Mouse (Mus musculus) layer of hippocampus, postnatal 25 days (tissue): ENCODE data around the gene D6Ertd527e. TPM values are rescaled to one million over a fixed set of nuclear protein-coding genes. Genes with fewer than 3 reads are reported as not detected.

Source experiments
- DNase-seq, 2 experiments: peaks; one replicate each; pipeline ENCODE4 v3.0.0; 2022; ENCODE audit warnings: mixed read lengths in 2 of 2, low spot score in 1 of 2; ENCODE audit errors: extremely low spot score in 1 of 2
- total RNA-seq, 2 experiments: library from RNA; stranded (reverse); gene quantifications; 2 replicates each; pipeline ENCODE4 v1.2.3; 2021

D6Ertd527e gene
- total RNA-seq, 2 experiments from 2014 or later, result not detected

GRCm38 (mm10) chr6:87103314-87103713 is 1.2 kb upstream of the D6Ertd527e start:
- DNase-seq, result no peak

GRCm38 (mm10) chr6:87111493-87111892 is 6.9 kb downstream of the D6Ertd527e start:
- no peak for DNase-seq

GRCm38 (mm10) chr6:87112125-87112524 is 7.6 kb downstream of the D6Ertd527e start:
- DNase-seq, result no peak

GRCm38 (mm10) chr6:87115981-87116380 is 11.4 kb downstream of the D6Ertd527e start:
- no peak for DNase-seq

GRCm38 (mm10) chr6:87116596-87116995 is 12.1 kb downstream of the D6Ertd527e start:
- DNase-seq, result no peak

GRCm38 (mm10) chr6:87119066-87119837 is 14.7 kb downstream of the D6Ertd527e start:
- no peak for DNase-seq

GRCm38 (mm10) chr6:87119975-87120374 is 15.4 kb downstream of the D6Ertd527e start:
- no peak for DNase-seq

- DNase-seq, result no peak
Observed at GRCm38 (mm10) chr6:87120661-87121060, 16.1 kb downstream of the D6Ertd527e start.

GRCm38 (mm10) chr6:87121961-87122360 is 17.4 kb downstream of the D6Ertd527e start:
- no peak for DNase-seq

- no peak for DNase-seq
Observed at GRCm38 (mm10) chr6:87123406-87123805, 18.9 kb downstream of the D6Ertd527e start.

GRCm38 (mm10) chr6:87123973-87124372 is 19.4 kb downstream of the D6Ertd527e start:
- DNase-seq, result no peak

GRCm38 (mm10) chr6:87127049-87127753 is 22.7 kb downstream of the D6Ertd527e start:
- no peak for DNase-seq

- DNase-seq, result no peak
Observed at GRCm38 (mm10) chr6:87129861-87130260, 25.3 kb downstream of the D6Ertd527e start.

GRCm38 (mm10) chr6:87130628-87131027 is 26.1 kb downstream of the D6Ertd527e start:
- DNase-seq, result no peak

- no peak for DNase-seq
Observed at GRCm38 (mm10) chr6:87131078-87131477, 26.5 kb downstream of the D6Ertd527e start.

GRCm38 (mm10) chr6:87133520-87133919 is 29.0 kb downstream of the D6Ertd527e start:
- DNase-seq, result no peak

- no peak for DNase-seq
Observed at GRCm38 (mm10) chr6:87133966-87134546, 29.5 kb downstream of the D6Ertd527e start.

- no peak for DNase-seq
Observed at GRCm38 (mm10) chr6:87138479-87138878, 33.9 kb downstream of the D6Ertd527e start.

GRCm38 (mm10) chr6:87139796-87140553 is 35.4 kb downstream of the D6Ertd527e start:
- DNase-seq, result no peak

GRCm38 (mm10) chr6:87142239-87142638 is 37.7 kb downstream of the D6Ertd527e start:
- DNase-seq, result no peak

- no peak for DNase-seq
Observed at GRCm38 (mm10) chr6:87143594-87143993, 39.0 kb downstream of the D6Ertd527e start.
